Mouse (Mus musculus) limb, embryonic 14.5 days (tissue): Measurements from ENCODE around the gene Pfn1. TPM values are rescaled to one million over a fixed set of nuclear protein-coding genes. Genes with fewer than 3 reads are reported as not detected.
A peak's percentile ranks its signal among the peaks of the same experiment; 100 is the strongest.

Source experiments
- ATAC-seq: fragments of 200-750 bp; cut with Nextera tagmentation; 2 replicates; pipeline ENCODE4 v1.8.0; 2017; ENCODE audit warnings: low read depth, moderate number of reproducible peaks, moderate TSS enrichment; ENCODE audit not compliant: low FRiP score
- DNase-seq: peaks from one replicate; pipeline ENCODE4 v3.0.0-alpha.2; 2015; ENCODE audit warnings: low spot score
- H3K27ac ChIP-seq: fragments of 300-500 bp; sonication (generic); replicated peaks from 2 replicates; pipeline ENCODE4 v1.5.1; 2014; ENCODE audit warnings: low read depth, mild to moderate bottlenecking, low read length, moderate library complexity, mixed read lengths
- H3K27me3 ChIP-seq: fragments of 300-500 bp; sonication (generic); 2 replicates; pipeline ENCODE4 v1.6.1; 2014; ENCODE audit warnings: low read length, mixed read lengths; ENCODE audit not compliant: control insufficient read depth, insufficient read depth
- H3K36me3 ChIP-seq: fragments of 300-500 bp; sonication (generic); 2 replicates; pipeline ENCODE4 v1.6.1; 2014; ENCODE audit warnings: mild to moderate bottlenecking, low read length, moderate library complexity, mixed read lengths; ENCODE audit not compliant: control insufficient read depth, insufficient read depth
- H3K4me1 ChIP-seq: fragments of 300-500 bp; sonication (generic); 2 replicates; pipeline ENCODE4 v1.6.1; 2014; ENCODE audit warnings: antibody characterized with exemption, low read length, mixed read lengths; ENCODE audit not compliant: control insufficient read depth, insufficient read depth
- H3K4me2 ChIP-seq: fragments of 300-500 bp; sonication (generic); replicated peaks from 2 replicates; pipeline ENCODE4 v1.6.1; 2014; ENCODE audit warnings: low read depth, mild to moderate bottlenecking, low read length, moderate library complexity; ENCODE audit not compliant: severe bottlenecking
- H3K4me3 ChIP-seq: fragments of 300-500 bp; sonication (generic); replicated peaks from 2 replicates; pipeline ENCODE4 v1.5.1; 2014; ENCODE audit warnings: low read length
- H3K9ac ChIP-seq: fragments of 300-500 bp; sonication (generic); 2 replicates; pipeline ENCODE4 v1.6.1; 2014; ENCODE audit warnings: mild to moderate bottlenecking, low read depth, low read length, moderate library complexity; ENCODE audit not compliant: severe bottlenecking
- H3K9me3 ChIP-seq: fragments of 300-500 bp; sonication (generic); 2 replicates; pipeline ENCODE4 v1.6.1; 2016; ENCODE audit warnings: low read length; ENCODE audit not compliant: control insufficient read depth
- POLR2A ChIP-seq: fragments of 200-500 bp; IDR thresholded peaks from 2 replicates; pipeline ENCODE4 v1.8.0; 2012; ENCODE audit warnings: inconsistent platforms, mild to moderate bottlenecking, moderate library complexity, borderline replicate concordance; ENCODE audit not compliant: insufficient read depth, insufficient read length; ENCODE audit errors: extremely low read depth
- WGBS: fragments of 180-500 bp; shearing (Covaris S2); extraction: QIAGEN DNeasy Blood & Tissue Kit; methylation state at CpG from one replicate; pipeline ENCODE4 v1.1.7; 2014; 5-methylcytosine and 5-hydroxymethylcytosine counted together
- polyA plus RNA-seq, 2 experiments: library from polyadenylated mRNA; depleted of rRNA in 1 of 2; stranded (reverse) in 1 of 2; unstranded in 1 of 2; fragments of >200 nt; fragmentation: Nextera tagmentation in 1 of 2; extraction: Ambion mirVana in 1 of 2; gene quantifications; 2 replicates each; pipeline versions ENCODE4 v1.2.1 to v1.2.3; 2012 to 2014

Gene Pfn1
- polyA plus RNA-seq, 2 experiments = 946 to 1,675 TPM

GRCm38 (mm10) chr11:70699722-70700556 lies 45.5 kb upstream of the Pfn1 start, which contains the start of the genes Inca1 and Kif1c:
TSS of gene Inca1 (minus strand) at chr11:70700155.
TSS of gene Kif1c (plus strand) at chr11:70700548.
- Histone ChIP-seq H3K27me3 (no peaks in the 10 kb centered on the region), H3K9me3 (no peaks in the 10 kb centered on the region), H3K4me2 (peak within 1 kb of the TSS; percentile 85), H3K9ac (peak within 1 kb of the TSS; percentile 91), H3K4me3 (peak within 1 kb of the TSS; percentile 90), H3K36me3 (peaks cover 15% of the 10 kb centered on the region), H3K4me1 (peaks cover 10% of the 10 kb centered on the region), H3K27ac (peak within 1 kb of the TSS; percentile 93)
- ATAC-seq (peak; percentile 96), DNase-seq (peak; percentile 93)
- 3% methylated on average over 55 of the region's 69 CpGs for WGBS
- 0 out of 2 replicates have a peak, but pooled peaks have one; percentile 59 for TF ChIP-seq POLR2A

- ATAC-seq (no peak), DNase-seq (no peak)
- H3K36me3 ChIP-seq = peaks cover 6% of the 10 kb centered on the region
- no peaks in the 10 kb centered on the region for H3K27me3 ChIP-seq
- TF ChIP-seq POLR2A = no peak
- no peak overlapping the region for H3K4me2 ChIP-seq
- H3K9ac ChIP-seq = no peak overlapping the region
- 68% methylated on average over 2 of the region's 2 CpGs for WGBS
- H3K4me3 ChIP-seq = no peak overlapping the region; the same call in 1 of the 2 replicates
- no peaks in the 10 kb centered on the region for H3K9me3 ChIP-seq
- H3K27ac ChIP-seq = no peak overlapping the region
- H3K4me1 ChIP-seq = peaks cover 10% of the 10 kb centered on the region
These were observed 44.6 kb upstream of the Pfn1 start for GRCm38 (mm10) chr11:70699051-70699450.

- no peaks in the 10 kb centered on the region for H3K27me3 ChIP-seq
- WGBS = 67% methylated on average over 3 of the region's 3 CpGs
- no peaks in the 10 kb centered on the region for H3K9me3 ChIP-seq
- no peak for ATAC-seq
- H3K4me2 ChIP-seq = no peak overlapping the region
- peaks cover 10% of the 10 kb centered on the region for H3K4me1 ChIP-seq
- no peak overlapping the region for H3K9ac ChIP-seq
- TF ChIP-seq POLR2A = no peak
- no peak overlapping the region for H3K27ac ChIP-seq
- no peaks in the 10 kb centered on the region for H3K36me3 ChIP-seq
- H3K4me3 ChIP-seq = no peak overlapping the region
- no peak for DNase-seq
These were observed 42.9 kb upstream of the Pfn1 start for GRCm38 (mm10) chr11:70697376-70697775.

- ATAC-seq (no peak), DNase-seq (no peak)
- no peaks in the 10 kb centered on the region for H3K27me3 ChIP-seq
- H3K4me3 ChIP-seq = no peak overlapping the region
- H3K9ac ChIP-seq = no peak overlapping the region
- H3K36me3 ChIP-seq = no peaks in the 10 kb centered on the region
- WGBS = 61% methylated on average over 3 of the region's 3 CpGs
- H3K27ac ChIP-seq = no peak overlapping the region
- H3K4me1 ChIP-seq = peaks cover 6% of the 10 kb centered on the region
- no peak overlapping the region for H3K4me2 ChIP-seq
- H3K9me3 ChIP-seq = no peaks in the 10 kb centered on the region
- no peak for TF ChIP-seq POLR2A
These were observed 39.1 kb upstream of the Pfn1 start for GRCm38 (mm10) chr11:70693504-70693903.

- WGBS = 57% methylated on average over 4 of the region's 4 CpGs
- peaks cover 9% of the 10 kb centered on the region for H3K4me1 ChIP-seq
- TF ChIP-seq POLR2A = no peak
- no peak for DNase-seq
- no peak overlapping the region for H3K9ac ChIP-seq
- H3K36me3 ChIP-seq = peaks cover 13% of the 10 kb centered on the region; the same call in 1 of the 2 replicates
- no peak overlapping the region for H3K4me2 ChIP-seq
- no peaks in the 10 kb centered on the region for H3K9me3 ChIP-seq
- no peak for ATAC-seq
- no peaks in the 10 kb centered on the region for H3K27me3 ChIP-seq
- no peak overlapping the region for H3K4me3 ChIP-seq
- no peak overlapping the region for H3K27ac ChIP-seq
These were observed 35.1 kb upstream of the Pfn1 start for GRCm38 (mm10) chr11:70689578-70689977.
